21 mouse cellular contexts compared by ENCODE assay signal in the genomic region with DNA sequence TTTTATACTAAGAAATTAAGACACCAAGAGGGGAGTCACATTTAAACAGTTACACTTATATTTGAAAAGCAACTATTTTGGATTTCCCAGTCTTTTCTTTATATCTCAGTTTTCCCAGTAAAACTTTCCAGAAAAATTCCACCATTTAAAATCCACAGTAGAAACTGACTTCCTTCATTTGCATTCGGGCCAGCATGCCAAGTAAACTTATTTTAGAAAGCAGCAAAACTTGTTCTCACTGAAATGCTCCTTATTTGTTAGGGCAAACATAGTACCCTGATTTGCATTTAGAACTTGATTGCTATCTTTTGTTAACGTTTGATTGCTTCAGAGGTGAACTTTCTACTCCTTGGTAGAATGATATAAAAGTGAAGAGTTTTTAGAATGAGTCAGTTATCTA.
DNase-seq lines count a peak whose midpoint lies in the region; ATAC-seq lines count a peak whose summit lies in the region.
"Had no signal": no experiment of that assay in that cellular context is flagged by ENCODE, and none has a peak within 500 bp of the region (broad histone marks: within the 10 kb centered on the region; RNA-seq: fewer than 3 reads in every experiment).

No protein-coding gene starts in this region.

- DNase-seq in frontal cortex, postnatal 25 days (ENCODE audit: low spot score in 2 of 2): no peak
- peak; percentile 5 for DNase-seq in kidney, adult 9 months
- no peak for DNase-seq in kidney, postnatal 14 days
- DNase-seq in brain, adult 2 months (ENCODE audit: low read depth, low spot score): peak; percentile 11
- DNase-seq: adrenal gland, adult 8-10 months; adrenal gland, postnatal 14 days; adrenal gland, postnatal 36 days; B cell, adult 2 months; cerebellum, adult 11 months; cerebellum, adult 18-20 months; cerebellum, adult 8-10 months; cerebellum, adult 9-11 months; cerebellum, postnatal 14 days; cerebellum, postnatal 36 days; embryo, embryonic 11 days had no signal

- peak; percentile 87 for ATAC-seq in frontal cortex, adult (ENCODE audit: low TSS enrichment)
- ATAC-seq: activated CD4-positive, CD25-positive, alpha-beta regulatory T cell, adult 4 months; CD4-positive, CD25-positive, alpha-beta regulatory T cell, adult 4 months; forebrain, embryonic 14.5 days; forebrain, embryonic 16.5 days; Patski had no signal

Comparison
In these comparisons a context has a peak if more than half of its experiments do, and no peak if none do; other contexts are left out.
1. DNase-seq: peak in kidney, adult 9 months (single experiment) and brain, adult 2 months (single experiment); none in frontal cortex, postnatal 25 days (0 of 2) and kidney, postnatal 14 days (single experiment).